Mouse (Mus musculus): Measurements from ENCODE around the gene Scyl2. TPM values are rescaled to one million over a fixed set of nuclear protein-coding genes. Genes with fewer than 3 reads are reported as not detected.

Scyl2 gene
- polyA plus RNA-seq, 1 experiment from 2014 or later, result 9.5 TPM

DNA sequence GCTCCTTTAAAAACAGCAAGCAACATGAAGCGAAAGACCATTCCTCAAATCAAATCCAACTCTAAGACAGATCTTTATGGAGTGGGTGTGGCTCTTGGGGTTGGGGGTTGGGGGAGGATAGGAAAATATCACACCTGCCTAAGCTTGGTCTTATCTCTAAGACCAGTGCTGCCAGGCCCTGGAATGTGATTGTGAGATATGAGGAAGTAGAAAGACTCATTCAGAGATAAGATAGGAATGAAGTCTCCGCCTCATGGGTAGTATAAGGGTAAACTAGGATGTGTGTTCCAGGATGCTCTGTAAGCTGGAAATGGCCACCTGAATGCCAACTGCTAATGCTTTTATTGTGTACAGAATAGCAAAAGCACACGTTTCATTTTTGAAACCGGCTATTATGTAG, 91.8 kb downstream of the Scyl2 start:
- 85% methylated on average over 4 of the region's 4 CpGs for WGBS
- Histone ChIP-seq H3K9me3 (no peaks in the 10 kb centered on the region), H3K4me3 (no peak overlapping the region), H3K9ac (no peak overlapping the region), H3K4me1 (no peaks in the 10 kb centered on the region), H3K27ac (no peak overlapping the region), H3K36me3 (no peaks in the 10 kb centered on the region), H3K27me3 (no peaks in the 10 kb centered on the region), H3K4me2 (no peak overlapping the region)
- no peak for ATAC-seq (ENCODE audit: insufficient number of reproducible peaks, insufficient read depth, low FRiP score, low TSS enrichment, low read depth)

DNA sequence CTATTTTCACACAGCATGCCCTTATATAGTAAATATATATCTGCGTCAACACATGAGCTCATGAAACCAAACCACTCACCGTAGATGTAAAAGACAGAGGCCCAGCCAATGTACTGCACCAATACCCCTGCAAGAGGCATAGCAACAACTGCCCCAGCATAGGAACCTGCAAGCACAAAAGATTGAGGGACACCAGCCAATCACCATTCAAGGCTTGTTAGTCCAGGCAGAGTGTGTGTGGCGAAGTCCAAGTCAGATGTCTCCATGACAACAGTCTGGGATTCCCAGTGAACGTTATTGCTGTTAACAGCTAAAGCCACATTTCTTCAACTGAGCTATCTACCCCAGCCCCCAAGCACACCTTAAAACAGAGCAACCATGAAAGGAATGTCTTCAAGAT, 93.3 kb downstream of the Scyl2 start:
- no peaks in the 10 kb centered on the region for H3K4me1 ChIP-seq
- WGBS, result 69% methylated on average over 4 of the region's 4 CpGs
- H3K4me2 ChIP-seq, result no peak overlapping the region
- no peaks in the 10 kb centered on the region for H3K36me3 ChIP-seq
- H3K4me3 ChIP-seq, result no peak overlapping the region
- H3K9me3 ChIP-seq, result no peaks in the 10 kb centered on the region
- no peak for ATAC-seq (ENCODE audit: insufficient number of reproducible peaks, insufficient read depth, low FRiP score, low TSS enrichment, low read depth)
- no peaks in the 10 kb centered on the region for H3K27me3 ChIP-seq
- no peak overlapping the region for H3K9ac ChIP-seq
- H3K27ac ChIP-seq, result no peak overlapping the region

DNA sequence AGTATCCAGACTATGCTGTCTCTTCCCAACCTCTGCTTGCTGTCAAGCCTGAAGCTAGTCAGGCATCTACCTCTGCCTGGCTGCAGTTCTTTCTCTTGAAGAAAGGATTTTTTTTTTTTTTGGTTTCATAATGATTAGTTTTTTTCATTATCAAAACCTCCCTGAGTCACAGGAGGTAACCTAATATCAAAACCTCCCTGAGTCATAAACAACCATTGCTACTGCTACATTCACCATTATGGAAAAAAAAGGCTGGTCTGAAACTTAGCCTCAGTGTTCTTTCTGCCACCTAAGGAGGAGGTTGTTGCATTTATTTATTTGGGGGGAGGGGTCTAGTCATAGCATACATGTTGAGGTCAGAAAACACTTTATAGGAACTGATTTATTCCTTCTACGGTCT, 96.2 kb downstream of the Scyl2 start:
- no peak for ATAC-seq (ENCODE audit: insufficient number of reproducible peaks, insufficient read depth, low FRiP score, low TSS enrichment, low read depth)
- WGBS, result 91% methylated on average over 1 of the region's 1 CpGs
- no peaks in the 10 kb centered on the region for H3K9me3 ChIP-seq
- H3K27me3 ChIP-seq, result no peaks in the 10 kb centered on the region
- no peaks in the 10 kb centered on the region for H3K36me3 ChIP-seq
- no peak overlapping the region for H3K27ac ChIP-seq
- no peak overlapping the region for H3K4me2 ChIP-seq
- no peak overlapping the region for H3K9ac ChIP-seq
- no peak overlapping the region for H3K4me3 ChIP-seq
- H3K4me1 ChIP-seq, result no peaks in the 10 kb centered on the region

Other genes starting within 250 kb of the Scyl2 start
- gene Gas2l3, start 242.3 kb downstream of the Scyl2 start, polyA plus RNA-seq (2015; fragmentation: Nextera tagmentation; extraction: Ambion mirVana), result 14.5 and 15.5 TPM in 2 replicates
- 0.34 TPM in 1 of 2 replicates, not detected in the other for gene Nr1h4, start 152.7 kb downstream of the Scyl2 start, polyA plus RNA-seq (2015; fragmentation: Nextera tagmentation; extraction: Ambion mirVana)
- not detected in 2 replicates for gene Slc17a8, start 65.0 kb downstream of the Scyl2 start, polyA plus RNA-seq (2015; fragmentation: Nextera tagmentation; extraction: Ambion mirVana)
- gene Actr6, start 46.0 kb upstream of the Scyl2 start, polyA plus RNA-seq (2015; fragmentation: Nextera tagmentation; extraction: Ambion mirVana), result 43.7 and 47.2 TPM in 2 replicates
- 22.9 and 23.1 TPM in 2 replicates for gene Uhrf1bp1l, start 58.7 kb upstream of the Scyl2 start, polyA plus RNA-seq (2015; fragmentation: Nextera tagmentation; extraction: Ambion mirVana)
- 1.5 and 3.3 TPM in 2 replicates for gene Anks1b, start 187.2 kb upstream of the Scyl2 start, polyA plus RNA-seq (2015; fragmentation: Nextera tagmentation; extraction: Ambion mirVana)